Mouse (Mus musculus) heart, embryonic 11.5 days (tissue): ENCODE data around the gene Ephb2. TPM values are rescaled to one million over a fixed set of nuclear protein-coding genes. Genes with fewer than 3 reads are reported as not detected.
A peak's percentile ranks its signal among the peaks of the same experiment; 100 is the strongest.

Source experiments
- ATAC-seq: fragments of 200-750 bp; cut with Nextera tagmentation; replicated peaks from 2 replicates; pipeline ENCODE4 v1.8.0; 2017; ENCODE audit warnings: moderate library complexity; ENCODE audit not compliant: insufficient number of reproducible peaks, low FRiP score, low TSS enrichment
- H3K27ac ChIP-seq: fragments of 300-500 bp; sonication (generic); 2 replicates; pipeline ENCODE4 v1.5.1; 2014; ENCODE audit warnings: mild to moderate bottlenecking, low read depth, low read length
- H3K27me3 ChIP-seq: fragments of 300-500 bp; sonication (generic); 2 replicates; pipeline ENCODE4 v1.6.1; 2014; ENCODE audit warnings: mild to moderate bottlenecking, low read length, mixed read lengths; ENCODE audit not compliant: control insufficient read depth, insufficient read depth
- H3K36me3 ChIP-seq: fragments of 300-500 bp; sonication (generic); 2 replicates; pipeline ENCODE4 v1.6.1; 2014; ENCODE audit warnings: mild to moderate bottlenecking, low read length, moderate library complexity, mixed read lengths; ENCODE audit not compliant: control insufficient read depth, insufficient read depth
- H3K4me1 ChIP-seq: fragments of 300-500 bp; sonication (generic); 2 replicates; pipeline ENCODE4 v1.6.1; 2014; ENCODE audit warnings: low read length; ENCODE audit not compliant: control insufficient read depth, insufficient read depth
- H3K4me2 ChIP-seq: fragments of 300-500 bp; sonication (generic); 2 replicates; pipeline ENCODE4 v1.6.1; 2014; ENCODE audit warnings: mild to moderate bottlenecking, moderate library complexity
- H3K4me3 ChIP-seq: fragments of 300-500 bp; sonication (generic); 2 replicates; pipeline ENCODE4 v1.5.1; 2014; ENCODE audit warnings: low read depth, low read length
- H3K9ac ChIP-seq: fragments of 300-500 bp; sonication (generic); 2 replicates; pipeline ENCODE4 v1.6.1; 2014; ENCODE audit warnings: mild to moderate bottlenecking, low read depth, low read length, moderate library complexity
- H3K9me3 ChIP-seq: fragments of 300-500 bp; sonication (generic); replicated peaks from 2 replicates; pipeline ENCODE4 v1.6.1; 2016; ENCODE audit warnings: low read length; ENCODE audit not compliant: control insufficient read depth
- WGBS: fragments of 180-500 bp; shearing (Covaris S2); extraction: QIAGEN DNeasy Blood & Tissue Kit; methylation state at CpG from one replicate; pipeline ENCODE4 v1.1.7; 2014; ENCODE audit not compliant: insufficient replicate concordance; 5-methylcytosine and 5-hydroxymethylcytosine counted together
- polyA plus RNA-seq: library from polyadenylated mRNA; unstranded; fragments of >200 nt; fragmentation: Nextera tagmentation; extraction: Ambion mirVana; gene quantifications from 2 replicates; pipeline ENCODE4 v1.2.1, GENCODE M21; 2014

Ephb2 gene
- polyA plus RNA-seq, 1 experiment from 2014 or later = 2.5 TPM

DNA sequence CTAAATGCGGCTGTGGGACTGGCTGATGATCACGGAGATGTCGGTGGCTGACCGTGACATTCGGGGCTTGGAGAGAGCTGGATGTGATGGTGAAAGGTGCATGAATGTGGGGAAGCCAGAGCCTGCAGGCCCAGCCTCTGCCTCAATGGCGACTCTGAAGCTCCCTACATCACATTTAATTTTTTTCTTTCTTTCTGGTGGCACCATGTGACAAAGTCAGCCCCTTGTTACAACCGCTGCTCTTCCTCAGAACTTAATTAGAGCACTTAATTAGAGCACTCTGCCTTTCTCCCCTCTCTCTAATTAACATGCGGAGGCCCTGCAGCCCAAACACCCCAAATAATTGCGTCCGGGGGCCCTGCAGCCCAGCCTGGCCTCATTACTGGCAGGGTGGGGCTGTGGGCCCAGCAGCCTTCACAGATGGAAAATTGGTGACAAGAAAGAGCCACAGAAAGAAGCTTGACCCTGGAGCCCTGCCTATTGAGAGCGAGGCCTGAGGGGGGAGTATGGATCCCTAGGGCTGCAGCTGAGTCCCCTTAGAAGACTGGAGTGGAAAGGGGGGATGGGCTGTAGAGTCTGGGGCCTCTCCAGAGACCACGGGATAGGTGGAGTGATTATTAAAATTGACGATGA, 62.7 kb downstream of the Ephb2 start:
- H3K27ac ChIP-seq = no peak overlapping the region
- H3K4me2 ChIP-seq = no peak overlapping the region
- no peak for ATAC-seq
- no peaks in the 10 kb centered on the region for H3K27me3 ChIP-seq
- no peaks in the 10 kb centered on the region for H3K36me3 ChIP-seq
- 78% methylated on average over 13 of the region's 13 CpGs for WGBS
- no peak overlapping the region for H3K4me3 ChIP-seq
- H3K4me1 ChIP-seq = peaks cover 13% of the 10 kb centered on the region
- H3K9ac ChIP-seq = no peak overlapping the region
- no peaks in the 10 kb centered on the region for H3K9me3 ChIP-seq

DNA sequence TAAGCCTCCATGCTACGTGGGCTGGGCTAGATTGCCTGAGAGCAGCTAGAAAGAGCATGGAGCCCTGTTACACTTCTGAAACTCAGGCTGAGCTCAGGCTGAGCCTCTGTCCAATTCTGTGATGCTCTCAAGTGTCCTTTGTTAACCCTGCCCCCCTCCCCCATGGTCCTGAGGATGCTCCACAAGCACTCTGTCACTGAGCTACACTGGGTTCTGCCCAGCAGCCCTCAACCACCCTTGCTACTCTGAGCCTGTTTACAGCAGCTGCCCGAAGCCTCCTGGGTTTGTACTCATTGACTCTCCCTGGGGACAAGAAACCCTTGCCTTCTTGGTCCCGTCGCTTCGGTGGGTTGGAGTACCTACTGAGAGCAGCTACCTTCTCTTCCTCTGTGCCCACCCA, 63.5 kb downstream of the Ephb2 start:
- Histone ChIP-seq H3K4me3 (no peak overlapping the region), H3K27ac (no peak overlapping the region), H3K36me3 (no peaks in the 10 kb centered on the region), H3K4me1 (peaks cover 13% of the 10 kb centered on the region), H3K9me3 (no peaks in the 10 kb centered on the region), H3K27me3 (no peaks in the 10 kb centered on the region), H3K4me2 (no peak overlapping the region), H3K9ac (no peak overlapping the region)
- no peak for ATAC-seq
- WGBS = 81% methylated on average over 5 of the region's 5 CpGs

DNA sequence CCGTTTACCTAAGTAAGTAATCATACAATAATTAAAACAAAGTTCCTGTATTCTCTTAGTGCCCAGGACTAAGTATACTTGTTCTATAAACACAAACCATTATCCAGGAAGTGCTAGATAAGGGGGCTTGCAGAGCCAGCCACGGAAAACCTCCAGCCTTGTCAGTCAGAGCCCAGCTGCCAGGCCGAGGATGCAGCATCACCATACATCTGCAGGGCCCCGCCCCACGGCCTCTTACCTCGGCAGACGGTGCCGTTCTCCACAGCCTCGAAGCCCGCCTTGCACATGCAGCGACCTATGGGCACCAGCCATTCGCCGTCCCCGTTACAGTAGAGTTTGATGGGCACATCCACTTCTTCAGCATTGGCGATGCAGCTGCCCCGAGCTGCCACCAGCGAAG, 65.1 kb downstream of the Ephb2 start:
- Histone ChIP-seq H3K36me3 (no peaks in the 10 kb centered on the region), H3K27ac (no peak overlapping the region), H3K27me3 (no peaks in the 10 kb centered on the region), H3K4me3 (no peak overlapping the region), H3K9ac (no peak overlapping the region), H3K9me3 (no peaks in the 10 kb centered on the region), H3K4me1 (no peaks in the 10 kb centered on the region; the same call in 1 of the 2 replicates), H3K4me2 (no peak overlapping the region)
- ATAC-seq = no peak
- WGBS = 64% methylated on average over 17 of the region's 17 CpGs

DNA sequence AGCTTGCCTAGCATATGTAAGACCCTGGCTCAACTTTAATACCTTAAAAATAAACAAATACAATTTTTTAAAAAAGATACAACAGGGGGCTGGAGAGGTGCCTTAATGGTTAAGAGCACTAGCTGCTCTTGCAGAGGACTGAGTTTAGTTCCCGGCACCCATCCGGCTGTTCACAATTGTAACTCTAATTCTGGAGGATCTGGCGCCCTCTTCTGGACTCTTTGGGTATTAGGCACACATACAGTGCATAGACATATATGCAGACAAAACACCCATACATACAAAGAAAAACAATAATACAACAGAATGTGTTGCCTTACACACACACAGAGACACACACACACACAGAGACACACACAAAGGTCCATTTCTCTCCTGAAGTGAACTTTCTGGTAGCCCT, 67.3 kb downstream of the Ephb2 start:
- H3K27me3 ChIP-seq = no peaks in the 10 kb centered on the region
- no peak overlapping the region for H3K4me3 ChIP-seq
- no peaks in the 10 kb centered on the region for H3K9me3 ChIP-seq
- no peak overlapping the region for H3K9ac ChIP-seq
- 78% methylated on average over 3 of the region's 3 CpGs for WGBS
- ATAC-seq = no peak
- no peaks in the 10 kb centered on the region for H3K36me3 ChIP-seq
- H3K4me2 ChIP-seq = no peak overlapping the region
- no peak overlapping the region for H3K27ac ChIP-seq
- peaks cover 8% of the 10 kb centered on the region for H3K4me1 ChIP-seq

DNA sequence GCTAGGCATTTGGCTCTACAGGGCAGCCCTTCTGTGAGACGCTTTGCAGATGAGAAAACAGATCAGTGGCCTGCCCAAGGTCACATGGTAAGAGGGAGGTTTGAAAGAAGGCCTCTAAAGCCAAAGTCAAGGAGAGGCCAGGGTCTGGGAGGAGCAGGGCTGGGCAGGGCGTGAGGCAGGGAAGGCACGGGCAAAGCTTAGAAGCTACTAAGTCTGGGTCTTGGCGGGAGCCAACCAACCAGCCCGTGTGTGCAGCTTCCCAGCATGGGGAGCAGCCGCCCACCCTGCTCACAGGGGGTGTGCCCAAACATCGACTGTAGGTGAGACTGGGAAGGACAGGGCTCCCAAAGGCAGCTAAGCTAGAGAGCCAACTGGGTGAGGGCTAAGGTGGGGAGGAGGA, 70.7 kb downstream of the Ephb2 start:
- Histone ChIP-seq H3K9ac (no peak overlapping the region), H3K27ac (no peak overlapping the region), H3K27me3 (no peaks in the 10 kb centered on the region), H3K4me3 (no peak overlapping the region), H3K4me1 (peaks cover 11% of the 10 kb centered on the region), H3K9me3 (no peaks in the 10 kb centered on the region), H3K4me2 (no peak overlapping the region), H3K36me3 (no peaks in the 10 kb centered on the region)
- no peak for ATAC-seq
- 52% methylated on average over 7 of the region's 7 CpGs for WGBS

DNA sequence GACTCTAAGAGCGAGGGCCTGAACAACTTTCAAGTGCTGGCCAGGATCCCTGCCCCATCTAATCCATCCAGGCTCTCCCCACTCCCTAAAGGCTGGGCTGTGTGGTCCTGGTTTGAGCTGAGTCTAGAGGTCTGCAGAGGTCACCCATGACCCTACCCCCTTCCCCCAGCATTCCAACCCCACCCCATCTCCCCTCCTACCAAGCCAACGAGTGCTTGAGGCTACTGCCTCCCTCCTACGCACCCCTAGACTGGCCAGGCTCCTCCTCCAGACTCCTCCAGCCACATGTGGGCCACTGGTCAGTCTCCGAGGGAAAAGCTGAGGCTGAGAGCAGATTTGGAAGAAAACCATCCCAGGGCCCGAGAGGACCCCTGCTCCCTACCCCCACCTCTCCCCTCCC, 72.4 kb downstream of the Ephb2 start:
- Histone ChIP-seq H3K27me3 (no peaks in the 10 kb centered on the region), H3K4me1 (peaks cover 11% of the 10 kb centered on the region; the same call in 1 of the 2 replicates), H3K36me3 (no peaks in the 10 kb centered on the region), H3K9ac (no peak overlapping the region), H3K4me3 (no peak overlapping the region), H3K9me3 (no peaks in the 10 kb centered on the region), H3K27ac (no peak overlapping the region), H3K4me2 (no peak overlapping the region)
- ATAC-seq = 0 out of 2 replicates have a peak, but pooled peaks have one; percentile 46
- 37% methylated on average over 5 of the region's 5 CpGs for WGBS

DNA sequence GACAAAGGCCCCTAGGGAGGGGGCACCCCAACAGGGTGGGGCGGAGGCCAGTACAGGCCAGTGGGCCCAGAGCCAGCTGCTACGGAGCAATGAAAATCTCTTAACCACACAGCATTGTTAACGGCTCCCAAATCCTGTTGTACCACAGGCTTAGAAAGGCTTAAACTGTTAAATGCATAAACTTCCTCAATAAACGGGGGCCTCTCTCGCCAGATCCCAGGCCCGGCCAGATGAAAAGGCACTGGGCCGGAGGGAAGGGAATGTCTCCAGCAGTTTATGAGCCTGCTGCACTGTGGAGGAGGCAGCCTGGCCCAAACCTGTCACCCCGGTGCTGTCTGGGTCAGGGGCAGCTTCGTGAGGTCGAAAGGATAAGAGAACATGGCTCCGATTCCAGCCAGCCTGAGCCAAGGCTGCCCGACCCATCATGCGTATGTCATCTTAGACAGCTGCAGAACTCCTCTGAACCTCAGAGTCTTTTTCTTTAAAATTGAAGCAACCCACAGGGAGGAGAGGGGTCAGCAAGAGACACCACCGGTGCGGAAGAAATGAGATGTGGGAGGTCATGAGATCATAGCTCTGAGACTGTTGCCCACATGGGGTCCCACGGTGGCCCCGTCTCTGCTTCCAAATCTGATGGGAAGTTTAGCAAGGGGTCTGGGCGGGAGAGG, 73.9 kb downstream of the Ephb2 start:
- WGBS = 70% methylated on average over 18 of the region's 18 CpGs
- Histone ChIP-seq H3K9me3 (no peaks in the 10 kb centered on the region), H3K4me2 (no peak overlapping the region), H3K4me1 (peaks cover 11% of the 10 kb centered on the region; the same call in 1 of the 2 replicates), H3K36me3 (no peaks in the 10 kb centered on the region), H3K27ac (no peak overlapping the region), H3K9ac (peak overlapping the region; percentile 22; the same call in 1 of the 2 replicates), H3K27me3 (peaks cover 2% of the 10 kb centered on the region), H3K4me3 (no peak overlapping the region)
- ATAC-seq = no peak

DNA sequence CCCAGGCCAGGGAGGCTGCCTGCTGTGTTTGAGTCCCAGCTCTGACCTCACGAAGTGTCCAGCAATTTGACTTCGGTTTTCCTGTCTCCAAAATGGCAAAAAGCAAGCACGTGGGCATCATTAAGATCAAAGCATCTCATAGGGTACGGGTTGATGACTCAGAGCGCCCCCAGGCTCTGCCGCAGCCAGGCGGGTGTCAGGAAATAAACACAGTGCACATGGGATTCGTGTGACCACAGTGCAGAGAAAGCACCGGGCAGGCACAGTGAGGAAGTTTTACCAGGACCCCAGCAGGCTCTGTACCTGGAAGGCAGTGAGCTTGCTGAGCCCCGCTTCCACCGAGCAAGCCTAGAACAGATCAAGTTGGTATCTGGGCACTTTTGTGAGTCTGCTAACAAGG, 74.9 kb downstream of the Ephb2 start:
- no peak for ATAC-seq
- Histone ChIP-seq H3K4me1 (peaks cover 14% of the 10 kb centered on the region), H3K4me3 (no peak overlapping the region), H3K9me3 (no peaks in the 10 kb centered on the region), H3K36me3 (no peaks in the 10 kb centered on the region), H3K9ac (no peak overlapping the region), H3K4me2 (no peak overlapping the region), H3K27me3 (peaks cover 6% of the 10 kb centered on the region), H3K27ac (no peak overlapping the region)
- WGBS = 65% methylated on average over 11 of the region's 11 CpGs

DNA sequence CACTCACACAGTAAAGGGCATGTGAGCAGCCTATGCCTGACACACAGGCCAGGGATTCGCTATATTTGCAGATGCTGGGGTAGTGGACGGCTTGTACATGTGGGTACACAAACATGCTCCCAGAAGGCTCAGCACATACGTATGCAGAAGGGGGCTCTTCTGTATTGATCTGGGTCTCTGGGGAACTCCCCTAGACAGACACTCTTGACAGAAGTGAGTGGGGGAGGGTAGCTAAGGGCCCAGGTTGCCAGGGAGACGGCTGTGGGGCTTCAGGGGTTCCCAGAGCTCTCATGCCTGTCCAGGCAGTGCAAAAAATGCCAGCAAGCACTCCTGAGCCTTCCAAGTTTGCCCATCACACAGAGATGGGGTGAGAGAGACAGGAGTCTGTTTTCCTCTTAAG, 78.7 kb downstream of the Ephb2 start:
- WGBS = 57% methylated on average over 4 of the region's 4 CpGs
- Histone ChIP-seq H3K36me3 (no peaks in the 10 kb centered on the region), H3K4me3 (no peak overlapping the region), H3K4me2 (no peak overlapping the region), H3K9me3 (no peaks in the 10 kb centered on the region), H3K27me3 (peaks cover 31% of the 10 kb centered on the region), H3K27ac (no peak overlapping the region), H3K4me1 (peaks cover 12% of the 10 kb centered on the region), H3K9ac (no peak overlapping the region)
- ATAC-seq = no peak
